Mouse (Mus musculus) heart, embryonic 14.5 days (tissue): ENCODE measurements around the gene Spaca6. TPM values are rescaled to one million over a fixed set of nuclear protein-coding genes. Genes with fewer than 3 reads are reported as not detected.

ENCODE experiments used
- ATAC-seq: fragments of 200-750 bp; cut with Nextera tagmentation; 2 replicates; pipeline ENCODE4 v1.8.0; 2017; ENCODE audit warnings: low read depth, moderate TSS enrichment; ENCODE audit not compliant: insufficient number of reproducible peaks, insufficient read depth, low FRiP score
- H3K27ac ChIP-seq, 2 experiments: fragments of 200-500 bp in 1 of 2; fragments of 300-500 bp in 1 of 2; sonication (generic) in 1 of 2; replicated peaks in 1 of 2; 2 replicates each; pipeline ENCODE4 v1.5.1; 2012 to 2014; ENCODE audit warnings: low read depth in 2 of 2, low read length in 2 of 2, control low read depth in 1 of 2, mild to moderate bottlenecking in 1 of 2, mixed read lengths in 1 of 2; ENCODE audit not compliant: control insufficient read depth in 1 of 2, insufficient read depth in 1 of 2
- H3K27me3 ChIP-seq: fragments of 300-500 bp; sonication (generic); 2 replicates; pipeline ENCODE4 v1.6.1; 2014; ENCODE audit warnings: mild to moderate bottlenecking, low read length, control low read depth; ENCODE audit not compliant: control insufficient read depth, insufficient read depth
- H3K36me3 ChIP-seq: fragments of 300-500 bp; sonication (generic); 2 replicates; pipeline ENCODE4 v1.6.1; 2014; ENCODE audit warnings: mild to moderate bottlenecking, control low read depth, low read length, mixed read lengths; ENCODE audit not compliant: control insufficient read depth, insufficient read depth
- H3K4me1 ChIP-seq, 2 experiments: fragments of 200-500 bp in 1 of 2; fragments of 300-500 bp in 1 of 2; sonication (generic) in 1 of 2; 2 replicates each; pipeline ENCODE4 v1.6.1; 2012 to 2014; ENCODE audit warnings: low read length in 2 of 2, control low read depth in 1 of 2, mixed read lengths in 1 of 2; ENCODE audit not compliant: control insufficient read depth in 2 of 2, insufficient read depth in 2 of 2
- H3K4me2 ChIP-seq: fragments of 300-500 bp; sonication (generic); 2 replicates; pipeline ENCODE4 v1.6.1; 2014; ENCODE audit warnings: mild to moderate bottlenecking, low read length
- H3K4me3 ChIP-seq, 2 experiments: fragments of 200-500 bp in 1 of 2; fragments of 300-500 bp in 1 of 2; sonication (generic) in 1 of 2; 2 replicates each; pipeline ENCODE4 v1.5.1; 2012 to 2014; ENCODE audit warnings: low read length in 2 of 2, mild to moderate bottlenecking in 2 of 2, control low read depth in 1 of 2, low read depth in 1 of 2, moderate library complexity in 1 of 2; ENCODE audit not compliant: control insufficient read depth in 1 of 2, insufficient read depth in 1 of 2
- H3K9ac ChIP-seq: fragments of 300-500 bp; sonication (generic); 2 replicates; pipeline ENCODE4 v1.6.1; 2014; ENCODE audit warnings: mild to moderate bottlenecking, low read length
- H3K9me3 ChIP-seq: fragments of 300-500 bp; sonication (generic); 2 replicates; pipeline ENCODE4 v1.6.1; 2016; ENCODE audit warnings: low read length, control low read depth; ENCODE audit not compliant: control insufficient read depth
- WGBS: fragments of 180-500 bp; shearing (Covaris S2); extraction: QIAGEN DNeasy Blood & Tissue Kit; methylation state at CpG from one replicate; pipeline ENCODE4 v1.1.7; 2014; 5-methylcytosine and 5-hydroxymethylcytosine counted together
- polyA plus RNA-seq: library from polyadenylated mRNA; unstranded; fragments of >200 nt; fragmentation: Nextera tagmentation; extraction: Ambion mirVana; gene quantifications from 2 replicates; pipeline ENCODE4 v1.2.1, GENCODE M21; 2014

Gene Spaca6
- polyA plus RNA-seq, 1 experiment from 2014 or later: 20.5 TPM

DNA sequence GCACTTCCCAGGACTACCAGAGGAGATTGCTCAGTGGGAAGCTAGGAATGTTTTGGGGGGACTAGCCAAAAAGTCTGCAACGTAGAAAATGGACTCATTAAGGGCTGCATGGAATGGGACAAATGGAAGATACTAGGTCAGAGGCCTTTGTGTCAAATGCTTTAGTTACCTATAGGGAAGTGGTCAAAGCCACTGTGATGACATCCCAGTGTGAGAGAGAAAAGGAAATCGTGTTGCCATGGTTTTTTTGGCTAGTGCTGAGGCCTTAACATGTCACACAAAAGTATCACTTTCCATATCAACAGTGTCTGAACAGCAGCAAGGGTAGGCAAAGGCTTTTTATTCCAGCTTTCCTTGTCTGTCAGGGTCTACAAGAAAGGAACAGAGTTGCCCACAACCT is 38.2 kb downstream of the Spaca6 start:
- no peak for ATAC-seq
- no peak overlapping the region for H3K4me2 ChIP-seq

DNA sequence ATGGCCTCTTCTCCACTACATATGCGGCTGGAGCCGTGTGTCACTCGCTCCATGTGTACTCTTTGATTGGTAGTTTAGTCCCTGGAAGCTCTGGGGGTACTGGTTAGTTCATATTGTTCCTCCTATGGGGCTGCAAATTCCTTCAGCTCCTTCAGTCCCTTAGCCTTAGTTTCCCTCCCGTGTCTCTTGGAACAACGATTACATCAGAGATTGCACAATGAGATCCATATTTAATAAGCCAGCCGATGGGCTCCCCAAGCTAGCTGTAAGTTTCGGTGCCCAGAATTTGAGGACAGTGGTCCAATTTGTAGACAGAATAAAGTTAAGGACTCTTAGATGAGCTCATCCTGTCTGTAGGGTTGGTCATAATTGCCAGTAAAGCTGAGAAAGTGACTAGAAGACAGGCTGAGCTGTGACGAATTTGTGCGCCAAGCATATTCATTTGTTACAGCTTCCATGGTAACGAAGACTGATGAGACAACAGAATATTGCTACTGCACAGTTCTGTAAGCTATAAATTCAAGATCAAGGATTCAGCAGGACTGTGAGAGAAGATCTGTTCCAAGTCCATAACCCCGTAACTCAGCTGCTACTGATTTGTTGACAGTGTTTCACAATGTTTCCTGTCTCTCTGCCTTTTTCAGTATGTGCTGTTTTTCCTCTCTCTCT is 40.0 kb downstream of the Spaca6 start:
- Histone ChIP-seq H3K27me3 (no peaks in the 10 kb centered on the region), H3K4me1 (no peaks in the 10 kb centered on the region), H3K9ac (no peak overlapping the region), H3K36me3 (peaks cover 35% of the 10 kb centered on the region), H3K4me3 (no peak overlapping the region), H3K9me3 (no peaks in the 10 kb centered on the region), H3K27ac (no peak overlapping the region), H3K4me2 (no peak overlapping the region)
- no peak for ATAC-seq
- WGBS: 84% methylated on average over 11 of the region's 11 CpGs

More for the DNA sequence above, 38.2 kb downstream of the Spaca6 start:
- WGBS: 53% methylated on average over 2 of the region's 2 CpGs
- Histone ChIP-seq H3K4me1 (no peaks in the 10 kb centered on the region), H3K27me3 (no peaks in the 10 kb centered on the region), H3K4me3 (no peak overlapping the region), H3K27ac (no peak overlapping the region), H3K9me3 (no peaks in the 10 kb centered on the region), H3K36me3 (peaks cover 35% of the 10 kb centered on the region), H3K9ac (no peak overlapping the region)

DNA sequence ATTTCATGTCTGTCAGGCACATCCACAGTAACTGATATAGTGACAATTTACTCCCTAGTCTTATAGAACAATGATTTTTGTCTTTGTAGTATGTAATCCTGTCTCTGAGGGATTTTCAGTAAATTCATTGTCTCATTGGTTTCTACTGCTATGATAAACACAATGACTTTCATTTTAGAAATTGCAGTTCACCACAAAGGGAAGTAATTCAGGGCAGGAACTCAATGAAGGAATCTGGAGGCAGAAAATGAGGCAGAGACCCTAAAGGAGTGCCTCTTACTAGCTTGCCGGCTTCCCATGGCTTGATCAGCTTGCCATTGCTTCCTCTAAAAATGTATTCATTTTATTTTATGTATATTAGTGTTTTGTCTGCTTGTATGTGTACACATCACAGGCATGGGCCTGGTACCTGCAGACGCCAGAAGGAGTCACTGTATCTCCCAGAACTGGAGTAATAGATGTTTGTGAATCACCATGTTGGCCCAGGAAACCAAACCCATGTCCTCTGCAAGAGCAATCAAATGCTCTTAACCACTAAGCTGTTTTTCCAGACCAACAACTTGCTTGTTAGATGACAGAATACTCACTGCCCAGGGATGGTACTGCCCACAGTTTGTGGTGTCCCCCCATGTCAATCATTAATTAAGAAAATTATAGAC is 44.1 kb downstream of the Spaca6 start:
- 69% methylated on average over 2 of the region's 2 CpGs for WGBS

DNA sequence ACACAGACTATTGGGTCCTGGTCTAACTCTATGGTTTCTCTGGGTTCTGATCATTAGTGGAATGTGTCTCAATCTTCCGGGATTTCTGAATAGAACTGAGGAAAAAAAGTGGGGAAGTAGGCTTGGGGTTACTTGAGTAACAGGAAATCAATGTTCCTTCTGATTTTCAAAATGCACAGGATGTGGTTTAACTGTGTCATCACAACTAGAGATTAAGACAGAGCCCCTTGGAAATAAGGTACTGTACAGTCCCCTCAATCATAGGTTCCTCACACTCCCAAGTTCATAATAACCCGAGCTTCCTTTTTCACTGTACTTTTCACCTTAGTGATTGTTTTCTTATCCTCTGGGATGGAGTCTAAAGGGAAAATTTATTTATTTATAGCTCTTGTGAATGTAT is 44.7 kb downstream of the Spaca6 start:
- WGBS: 67% methylated on average over 2 of the region's 2 CpGs
- Histone ChIP-seq H3K9me3 (peaks cover 7% of the 10 kb centered on the region; the same call in 1 of the 2 replicates), H3K9ac (no peak overlapping the region), H3K4me3 (no peak overlapping the region), H3K36me3 (no peaks in the 10 kb centered on the region), H3K4me2 (no peak overlapping the region), H3K27ac (no peak overlapping the region), H3K27me3 (no peaks in the 10 kb centered on the region), H3K4me1 (no peaks in the 10 kb centered on the region)
- no peak for ATAC-seq

More for the DNA sequence above, 44.1 kb downstream of the Spaca6 start:
- Histone ChIP-seq H3K27ac (no peak overlapping the region), H3K36me3 (peaks cover 3% of the 10 kb centered on the region; the same call in 1 of the 2 replicates), H3K4me2 (no peak overlapping the region), H3K9me3 (peaks cover 7% of the 10 kb centered on the region; the same call in 1 of the 2 replicates), H3K4me1 (no peaks in the 10 kb centered on the region), H3K4me3 (no peak overlapping the region), H3K27me3 (no peaks in the 10 kb centered on the region), H3K9ac (no peak overlapping the region)
- no peak for ATAC-seq

DNA sequence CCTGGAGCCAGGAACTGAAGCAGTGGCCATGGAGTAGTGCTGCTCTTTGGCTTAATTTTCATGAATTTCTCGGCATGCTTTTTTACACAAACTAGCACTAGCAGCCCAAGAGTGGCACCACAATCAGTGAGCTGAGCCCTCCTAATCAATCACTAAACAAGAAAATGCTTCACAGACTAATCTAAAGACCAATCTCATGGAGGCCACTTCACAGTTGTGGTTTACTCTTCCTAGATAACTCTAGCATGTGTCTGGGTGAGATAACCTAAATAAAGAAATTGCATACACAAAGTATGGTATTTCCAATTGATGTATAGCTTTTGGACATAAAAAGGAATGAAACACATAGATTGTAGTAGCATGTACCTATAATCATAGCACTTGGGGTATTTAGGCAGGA is 52.4 kb downstream of the Spaca6 start:
- Histone ChIP-seq H3K4me1 (no peaks in the 10 kb centered on the region), H3K9ac (no peak overlapping the region), H3K4me2 (no peak overlapping the region), H3K27ac (no peak overlapping the region), H3K36me3 (no peaks in the 10 kb centered on the region), H3K4me3 (no peak overlapping the region), H3K27me3 (no peaks in the 10 kb centered on the region), H3K9me3 (no peaks in the 10 kb centered on the region)
- ATAC-seq: no peak
- WGBS: 71% methylated on average over 1 of the region's 1 CpGs

DNA sequence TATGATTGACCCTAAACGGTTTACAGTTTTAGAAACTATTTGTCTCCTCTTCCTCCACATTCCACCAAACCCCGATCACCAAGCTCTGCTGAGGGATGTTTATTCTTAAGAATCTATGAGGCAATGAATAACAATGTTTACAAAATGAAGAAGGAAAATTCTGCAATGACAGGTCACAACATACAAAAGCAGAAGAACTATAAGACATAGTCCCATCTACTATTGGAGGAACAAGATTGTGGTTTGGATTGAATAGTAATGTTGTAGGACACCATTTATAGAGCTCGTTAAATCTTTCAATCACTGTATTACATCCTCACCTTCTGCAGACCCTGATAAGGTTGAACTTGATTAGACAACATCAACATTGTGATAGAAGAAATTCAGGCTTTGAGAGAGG is 55.7 kb downstream of the Spaca6 start:
- no peak overlapping the region for H3K4me2 ChIP-seq
- no peak overlapping the region for H3K27ac ChIP-seq
- no peak overlapping the region for H3K4me3 ChIP-seq
- WGBS: 74% methylated on average over 3 of the region's 3 CpGs
- no peaks in the 10 kb centered on the region for H3K4me1 ChIP-seq
- no peaks in the 10 kb centered on the region for H3K27me3 ChIP-seq
- no peaks in the 10 kb centered on the region for H3K9me3 ChIP-seq
- no peaks in the 10 kb centered on the region for H3K36me3 ChIP-seq
- ATAC-seq: no peak
- no peak overlapping the region for H3K9ac ChIP-seq

DNA sequence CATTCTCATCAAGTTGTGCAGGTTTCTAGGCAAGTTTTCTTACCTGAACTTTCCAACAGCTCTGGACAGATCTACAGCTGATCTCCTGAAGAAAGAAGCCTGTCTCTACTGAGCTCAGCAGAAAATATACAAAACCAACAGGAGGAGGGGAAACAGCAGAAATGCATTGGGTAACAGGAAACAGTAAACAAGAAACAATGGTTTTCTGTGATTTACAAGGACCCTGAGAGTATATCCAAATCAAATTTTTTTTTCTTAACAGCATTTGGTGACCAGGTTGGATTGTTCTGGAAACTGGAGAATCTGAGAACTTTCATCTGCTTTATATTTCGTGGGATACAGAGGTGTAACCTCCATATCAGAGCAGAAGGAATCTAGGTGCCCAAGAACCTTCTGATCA is 56.9 kb downstream of the Spaca6 start, which contains the start of gene Fpr1:
TSS of gene Fpr1 (minus strand) at position 101 of the 400 bp plus-strand sequence.
- Histone ChIP-seq H3K9ac (no peak within 1 kb of the TSS), H3K9me3 (no peaks in the 10 kb centered on the region), H3K36me3 (no peaks in the 10 kb centered on the region), H3K4me2 (no peak within 1 kb of the TSS), H3K4me3 (no peak within 1 kb of the TSS), H3K4me1 (no peaks in the 10 kb centered on the region), H3K27me3 (no peaks in the 10 kb centered on the region), H3K27ac (no peak within 1 kb of the TSS)
- no peak for ATAC-seq
- WGBS: 56% methylated on average over 1 of the region's 1 CpGs
